Mouse (Mus musculus) intestine, embryonic 14.5 days (tissue): ENCODE data around the gene Rnf152. TPM values are rescaled to one million over a fixed set of nuclear protein-coding genes. Genes with fewer than 3 reads are reported as not detected.

ENCODE experiments used
- ATAC-seq: fragments of 200-750 bp; cut with Nextera tagmentation; replicated peaks from 2 replicates; pipeline ENCODE4 v1.8.0; 2017; ENCODE audit warnings: low read depth, moderate number of reproducible peaks, moderate TSS enrichment, moderate library complexity; ENCODE audit not compliant: low FRiP score, low TSS enrichment
- DNase-seq: peaks from one replicate; pipeline ENCODE4 v3.0.0-alpha.2; 2018; ENCODE audit warnings: low spot score
- H3K27ac ChIP-seq: fragments of 300-500 bp; sonication (generic); 2 replicates; pipeline ENCODE4 v1.5.1; 2014; ENCODE audit warnings: low read depth, mild to moderate bottlenecking, control low read depth
- H3K27me3 ChIP-seq: fragments of 300-500 bp; sonication (generic); replicated peaks from 2 replicates; pipeline ENCODE4 v1.6.1; 2014; ENCODE audit warnings: low read length, control low read depth; ENCODE audit not compliant: control insufficient read depth, insufficient read depth
- H3K36me3 ChIP-seq: fragments of 300-500 bp; sonication (generic); 2 replicates; pipeline ENCODE4 v1.6.1; 2014; ENCODE audit warnings: low read length, control low read depth; ENCODE audit not compliant: control insufficient read depth, insufficient read depth
- H3K4me1 ChIP-seq: fragments of 300-500 bp; sonication (generic); replicated peaks from 2 replicates; pipeline ENCODE4 v1.6.1; 2014; ENCODE audit warnings: low read length, control low read depth, mixed read lengths; ENCODE audit not compliant: control insufficient read depth, insufficient read depth
- H3K4me2 ChIP-seq: fragments of 300-500 bp; sonication (generic); 2 replicates; pipeline ENCODE4 v1.6.1; 2014; ENCODE audit warnings: low read length
- H3K4me3 ChIP-seq: fragments of 300-500 bp; sonication (generic); 2 replicates; pipeline ENCODE4 v1.5.1; 2014; ENCODE audit warnings: low read depth, low read length, control low read depth, mixed read lengths
- H3K9ac ChIP-seq: fragments of 300-500 bp; sonication (generic); 2 replicates; pipeline ENCODE4 v1.6.1; 2014; ENCODE audit warnings: mild to moderate bottlenecking, low read length
- H3K9me3 ChIP-seq: fragments of 300-500 bp; sonication (generic); 2 replicates; pipeline ENCODE4 v1.6.1; 2016; ENCODE audit warnings: low read length, control low read depth; ENCODE audit not compliant: control insufficient read depth
- WGBS: fragments of 180-500 bp; shearing (Covaris S2); extraction: QIAGEN DNeasy Blood & Tissue Kit; methylation state at CpG from one replicate; pipeline ENCODE4 v1.1.7; 2014; 5-methylcytosine and 5-hydroxymethylcytosine counted together
- polyA plus RNA-seq: library from polyadenylated mRNA; unstranded; fragments of >200 nt; fragmentation: Nextera tagmentation; extraction: Ambion mirVana; gene quantifications from 2 replicates; pipeline ENCODE4 v1.2.1, GENCODE M21; 2014

The Rnf152 gene
- polyA plus RNA-seq, 1 experiment from 2014 or later = 2.1 TPM

- H3K4me3 ChIP-seq = no peak overlapping the region
- DNase-seq = no peak
- ATAC-seq = no peak
These were observed 93.1 kb downstream of the Rnf152 start for GRCm38 (mm10) chr1:105263283-105264033.

DNA sequence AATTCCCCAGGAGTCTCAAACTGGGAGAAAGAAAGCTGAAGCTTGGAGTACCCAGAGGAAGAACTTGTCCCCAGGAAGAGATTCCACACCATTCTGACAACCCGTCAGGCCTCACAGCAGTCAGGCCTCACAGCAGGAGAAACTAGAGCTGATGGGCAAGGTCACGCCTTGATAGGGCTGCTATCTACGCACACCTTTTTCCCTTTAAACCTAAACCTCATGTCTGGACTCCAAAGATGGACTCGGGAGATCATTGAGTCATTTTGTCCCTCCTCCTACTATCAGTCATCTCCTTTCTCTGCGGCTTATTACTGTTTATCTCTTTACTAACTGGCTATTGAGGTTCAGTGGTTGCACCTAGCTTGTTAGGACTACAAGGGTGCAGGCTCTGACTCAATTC lies 96.3 kb downstream of the Rnf152 start:
- Histone ChIP-seq H3K9me3 (no peaks in the 10 kb centered on the region), H3K36me3 (no peaks in the 10 kb centered on the region), H3K4me3 (no peak overlapping the region), H3K27me3 (no peaks in the 10 kb centered on the region), H3K27ac (no peak overlapping the region), H3K9ac (no peak overlapping the region), H3K4me2 (no peak overlapping the region), H3K4me1 (no peaks in the 10 kb centered on the region)
- 89% methylated on average over 5 of the region's 5 CpGs for WGBS
- no peak for ATAC-seq
- no peak for DNase-seq

More at GRCm38 (mm10) chr1:105263283-105264033, 93.1 kb downstream of the Rnf152 start:
- Histone ChIP-seq H3K4me1 (no peaks in the 10 kb centered on the region), H3K27me3 (no peaks in the 10 kb centered on the region), H3K9ac (no peak overlapping the region), H3K9me3 (no peaks in the 10 kb centered on the region), H3K4me2 (no peak overlapping the region), H3K27ac (no peak overlapping the region), H3K36me3 (no peaks in the 10 kb centered on the region)
- WGBS = 72% methylated on average over 3 of the region's 3 CpGs

DNA sequence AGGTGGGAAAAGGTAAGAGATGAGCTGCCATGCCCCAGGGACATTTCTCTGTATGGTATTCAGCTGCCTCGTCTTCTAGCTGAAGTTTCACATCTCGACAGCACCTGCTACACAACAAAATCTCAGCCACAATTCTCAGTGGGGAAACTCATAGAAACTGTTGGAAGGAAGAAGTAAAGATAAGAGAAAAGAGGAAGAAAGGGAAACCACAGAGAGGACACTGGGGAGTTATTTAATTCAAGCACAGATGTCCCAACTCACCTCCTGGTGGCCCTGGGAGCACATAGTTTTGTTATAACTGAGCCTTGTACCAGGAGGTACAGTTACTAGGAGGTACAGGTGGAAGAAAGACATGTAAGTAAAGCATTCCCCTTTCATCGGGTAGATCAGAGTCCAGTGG lies 99.3 kb downstream of the Rnf152 start:
- Histone ChIP-seq H3K9me3 (no peaks in the 10 kb centered on the region), H3K4me3 (no peak overlapping the region), H3K4me2 (no peak overlapping the region), H3K27me3 (no peaks in the 10 kb centered on the region), H3K9ac (no peak overlapping the region), H3K27ac (no peak overlapping the region), H3K36me3 (no peaks in the 10 kb centered on the region), H3K4me1 (no peaks in the 10 kb centered on the region)
- DNase-seq (no peak), ATAC-seq (no peak)
- WGBS = 84% methylated on average over 3 of the region's 3 CpGs

DNA sequence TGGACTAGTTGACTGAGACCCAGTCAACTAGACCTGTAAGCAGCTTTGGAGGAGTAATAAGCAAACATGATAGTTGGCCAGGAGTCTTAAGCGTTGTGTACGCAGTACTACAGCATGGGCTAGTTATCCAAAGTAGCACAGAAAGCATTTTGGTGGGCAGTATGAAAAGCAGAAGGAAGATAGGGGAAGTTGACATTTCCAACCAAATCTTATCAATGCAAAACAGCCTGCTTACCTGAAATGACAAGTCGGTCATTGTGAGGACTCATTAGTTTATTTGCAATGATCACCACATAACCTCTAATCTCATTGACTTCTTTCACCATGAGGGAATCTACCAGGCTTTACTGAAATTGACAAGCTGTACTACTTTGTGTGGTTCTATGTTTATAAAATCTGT lies 107.3 kb downstream of the Rnf152 start:
- no peak overlapping the region for H3K4me2 ChIP-seq
- H3K36me3 ChIP-seq = no peaks in the 10 kb centered on the region
- WGBS = 90% methylated on average over 3 of the region's 3 CpGs
- H3K27ac ChIP-seq = no peak overlapping the region
- no peaks in the 10 kb centered on the region for H3K4me1 ChIP-seq
- no peaks in the 10 kb centered on the region for H3K27me3 ChIP-seq
- no peak overlapping the region for H3K4me3 ChIP-seq
- DNase-seq = no peak
- H3K9ac ChIP-seq = no peak overlapping the region
- no peak for ATAC-seq
- H3K9me3 ChIP-seq = 0 out of 2 replicates have a peak, but pooled peaks cover 4% of the 10 kb centered on the region

DNA sequence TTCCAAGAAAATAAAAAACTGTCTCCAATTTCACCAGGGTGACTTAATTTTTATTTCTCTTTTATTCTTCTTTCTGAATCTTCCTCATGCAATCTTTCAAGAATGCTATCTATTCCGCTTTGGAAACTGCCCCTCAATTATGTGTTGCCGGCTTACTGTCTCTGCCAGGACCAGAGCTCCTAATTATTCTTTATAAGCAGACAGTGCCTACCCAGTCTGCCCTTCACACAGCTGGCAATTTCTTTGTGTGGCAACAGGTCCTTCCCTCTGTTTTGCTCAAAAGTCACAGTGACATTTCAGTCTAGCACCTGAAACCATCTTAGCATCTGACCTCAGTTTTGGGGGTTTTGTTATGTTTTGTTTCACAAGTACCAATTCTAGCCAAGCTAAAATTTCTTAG lies 109.9 kb downstream of the Rnf152 start:
- DNase-seq (no peak), ATAC-seq (no peak)
- Histone ChIP-seq H3K27ac (no peak overlapping the region), H3K4me1 (peaks cover 7% of the 10 kb centered on the region; the same call in 1 of the 2 replicates), H3K27me3 (no peaks in the 10 kb centered on the region), H3K9ac (no peak overlapping the region), H3K4me2 (no peak overlapping the region), H3K36me3 (no peaks in the 10 kb centered on the region), H3K9me3 (0 out of 2 replicates have a peak, but pooled peaks cover under 1% of the 10 kb centered on the region), H3K4me3 (no peak overlapping the region)
- WGBS = 73% methylated on average over 2 of the region's 2 CpGs

DNA sequence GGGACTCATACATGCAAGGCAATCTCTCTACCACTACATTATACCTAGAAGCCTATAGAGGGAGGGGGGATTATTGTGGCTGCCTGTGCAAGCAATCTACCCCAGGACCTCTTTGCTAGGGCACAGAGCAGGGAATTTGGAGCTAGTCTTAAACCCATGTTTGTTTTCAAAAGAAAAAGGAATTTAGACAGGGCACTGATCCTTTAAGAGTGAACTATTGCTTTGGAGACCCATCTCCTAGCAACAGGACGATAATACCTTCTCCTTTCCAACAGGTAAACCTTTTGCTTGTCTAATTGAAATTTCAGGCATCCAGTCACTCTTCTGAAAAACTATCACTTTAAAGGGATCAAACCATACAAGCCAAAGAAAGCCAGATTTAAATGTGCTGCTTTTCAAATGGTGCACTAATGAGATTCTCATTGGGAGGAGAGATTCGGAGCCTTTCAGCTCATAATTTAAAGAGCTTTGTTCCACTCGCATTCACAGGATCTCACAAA lies 110.4 kb downstream of the Rnf152 start:
- H3K4me1 ChIP-seq = peaks cover 7% of the 10 kb centered on the region; the same call in 1 of the 2 replicates
- no peak overlapping the region for H3K9ac ChIP-seq
- no peak overlapping the region for H3K4me3 ChIP-seq
- H3K9me3 ChIP-seq = no peaks in the 10 kb centered on the region
- no peaks in the 10 kb centered on the region for H3K27me3 ChIP-seq
- no peaks in the 10 kb centered on the region for H3K36me3 ChIP-seq
- WGBS = 62% methylated on average over 3 of the region's 3 CpGs
- no peak for ATAC-seq
- DNase-seq = no peak
- H3K4me2 ChIP-seq = no peak overlapping the region
- no peak overlapping the region for H3K27ac ChIP-seq

DNA sequence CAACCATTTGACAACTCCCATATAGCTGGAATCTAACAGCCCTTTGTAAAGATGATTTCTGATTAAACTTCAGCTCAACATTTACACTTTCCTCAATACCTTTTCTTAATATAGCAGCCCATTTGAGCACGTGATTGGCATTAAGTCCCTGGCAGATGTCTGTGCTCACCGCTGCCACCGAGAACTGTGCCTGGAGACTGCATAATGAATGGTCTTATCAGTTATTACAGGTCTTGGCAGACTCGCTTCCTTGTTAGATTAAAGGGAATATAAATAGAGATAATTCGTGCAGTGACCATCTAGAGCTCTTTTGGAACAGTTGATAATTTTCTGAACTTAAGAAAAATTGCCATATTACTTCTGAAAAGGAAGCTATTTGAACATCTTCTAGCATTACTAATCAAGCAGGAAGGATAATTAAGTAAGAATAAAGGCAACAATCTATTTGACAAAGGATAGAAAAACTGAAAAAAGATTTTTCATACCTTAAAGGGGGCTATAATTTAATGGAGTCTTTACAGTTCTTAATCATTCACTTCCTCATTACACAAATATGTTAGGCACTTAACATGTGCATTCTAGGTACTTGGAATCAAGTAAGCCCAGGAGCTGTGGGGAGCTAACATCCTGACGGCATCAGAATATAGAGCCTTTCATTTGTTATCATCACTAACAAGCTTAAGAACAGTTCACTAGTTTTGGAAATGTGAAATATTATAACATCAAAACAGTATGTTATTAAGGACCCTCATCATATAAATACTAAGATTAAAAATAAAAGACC lies 113.0 kb downstream of the Rnf152 start:
- no peaks in the 10 kb centered on the region for H3K36me3 ChIP-seq
- H3K4me3 ChIP-seq = no peak overlapping the region
- H3K27me3 ChIP-seq = no peaks in the 10 kb centered on the region
- no peaks in the 10 kb centered on the region for H3K9me3 ChIP-seq
- H3K27ac ChIP-seq = no peak overlapping the region
- 51% methylated on average over 6 of the region's 6 CpGs for WGBS
- no peak overlapping the region for H3K9ac ChIP-seq
- H3K4me2 ChIP-seq = no peak overlapping the region
- ATAC-seq (no peak), DNase-seq (no peak)
- H3K4me1 ChIP-seq = peaks cover 7% of the 10 kb centered on the region; the same call in 1 of the 2 replicates

GRCm38 (mm10) chr1:105240185-105240584 lies 116.3 kb downstream of the Rnf152 start:
- no peak overlapping the region for H3K27ac ChIP-seq
- ATAC-seq (no peak), DNase-seq (no peak)
- no peaks in the 10 kb centered on the region for H3K9me3 ChIP-seq
- H3K36me3 ChIP-seq = no peaks in the 10 kb centered on the region
- no peak overlapping the region for H3K4me2 ChIP-seq
- peaks cover 7% of the 10 kb centered on the region; the same call in 1 of the 2 replicates for H3K4me1 ChIP-seq
- H3K27me3 ChIP-seq = no peaks in the 10 kb centered on the region
- no peak overlapping the region for H3K9ac ChIP-seq
- no peak overlapping the region for H3K4me3 ChIP-seq
